Mouse (Mus musculus) B cell, adult 67 days (primary cell): ENCODE results near the gene 9330182L06Rik. TPM values are rescaled to one million over a fixed set of nuclear protein-coding genes. Genes with fewer than 3 reads are reported as not detected.

Experiments used
- total RNA-seq, 2 experiments: library from RNA; stranded (reverse); gene quantifications; 4 replicates each; pipeline ENCODE4 v1.2.4; 2023

The 9330182L06Rik gene
- not detected for total RNA-seq

GRCm38 (mm10) chr5:9265586-9266279 is at the start of gene 9330182L06Rik:
Gene 9330182L06Rik (plus strand): TSS chr5:9266118.

Other genes starting within 250 kb of the 9330182L06Rik start
- gene Tmem243, start 165.4 kb upstream of the 9330182L06Rik start, total RNA-seq, result 100 to 1,000 TPM; 147 to 156 TPM
- gene Dmtf1, start 104.3 kb upstream of the 9330182L06Rik start, total RNA-seq, result 10 to 100 TPM; 79.1 to 87.6 TPM